Mouse (Mus musculus) heart, embryonic 13.5 days (tissue): Measurements from ENCODE around the gene Clrn3. TPM values are rescaled to one million over a fixed set of nuclear protein-coding genes. Genes with fewer than 3 reads are reported as not detected.
"Not testable (repeated sequence)": the region's sequence is repeated elsewhere in the genome, so short reads cannot be mapped to it uniquely, and the experiment has no call there.

Source experiments
- ATAC-seq: fragments of 200-750 bp; cut with Nextera tagmentation; 2 replicates; pipeline ENCODE4 v1.8.0; 2017; ENCODE audit warnings: moderate TSS enrichment; ENCODE audit not compliant: insufficient number of reproducible peaks, low FRiP score, low TSS enrichment; ENCODE audit errors: extremely low read depth
- H3K27ac ChIP-seq: fragments of 300-500 bp; sonication (generic); replicated peaks from 2 replicates; pipeline ENCODE4 v1.5.1; 2015; ENCODE audit warnings: moderate library complexity, mild to moderate bottlenecking, inconsistent platforms
- H3K27me3 ChIP-seq: fragments of 300-500 bp; sonication (generic); replicated peaks from 2 replicates; pipeline ENCODE4 v1.6.1; 2015; ENCODE audit warnings: mild to moderate bottlenecking, inconsistent platforms
- H3K36me3 ChIP-seq: fragments of 300-500 bp; sonication (generic); 2 replicates; pipeline ENCODE4 v1.6.1; 2015; ENCODE audit warnings: mild to moderate bottlenecking, inconsistent platforms
- H3K4me1 ChIP-seq: fragments of 300-500 bp; sonication (generic); 2 replicates; pipeline ENCODE4 v1.6.1; 2015; ENCODE audit warnings: inconsistent platforms
- H3K4me2 ChIP-seq: fragments of 300-500 bp; sonication (generic); 2 replicates; pipeline ENCODE4 v1.6.1; 2015; ENCODE audit warnings: inconsistent platforms, mild to moderate bottlenecking, moderate library complexity
- H3K4me3 ChIP-seq: fragments of 300-500 bp; sonication (generic); 2 replicates; pipeline ENCODE4 v1.5.1; 2015; ENCODE audit warnings: moderate library complexity, mild to moderate bottlenecking, inconsistent platforms
- H3K9ac ChIP-seq: fragments of 300-500 bp; sonication (generic); 2 replicates; pipeline ENCODE4 v1.6.1; 2015; ENCODE audit warnings: inconsistent platforms, mild to moderate bottlenecking, moderate library complexity
- H3K9me3 ChIP-seq: fragments of 300-500 bp; sonication (generic); 2 replicates; pipeline ENCODE4 v1.6.1; 2016; ENCODE audit warnings: inconsistent platforms
- WGBS: fragments of 180-500 bp; shearing (Covaris S2); methylation state at CpG from one replicate; pipeline ENCODE4 v1.1.7; 2015; ENCODE audit warnings: mixed read lengths; 5-methylcytosine and 5-hydroxymethylcytosine counted together
- polyA plus RNA-seq: library from polyadenylated mRNA; unstranded; fragments of >200 nt; fragmentation: Nextera tagmentation; extraction: Ambion mirVana; gene quantifications from 2 replicates; pipeline ENCODE4 v1.2.1, GENCODE M21; 2015

The Clrn3 gene
- polyA plus RNA-seq = not detected in 2 replicates

GRCm38 (mm10) chr7:135528515-135528914 lies at the start of gene Clrn3:
Gene Clrn3 (minus strand): TSS chr7:135528654.
- no peaks in the 10 kb centered on the region for H3K36me3 ChIP-seq
- H3K27ac ChIP-seq = no peak within 1 kb of the TSS
- H3K4me1 ChIP-seq = peaks cover 4% of the 10 kb centered on the region; the same call in 1 of the 2 replicates
- 78% methylated on average over 7 of the region's 7 CpGs for WGBS
- H3K9me3 ChIP-seq = no peaks in the 10 kb centered on the region
- H3K4me3 ChIP-seq = no peak within 1 kb of the TSS
- H3K9ac ChIP-seq = no peak within 1 kb of the TSS
- ATAC-seq = no peak
- H3K27me3 ChIP-seq = no peaks in the 10 kb centered on the region
- no peak within 1 kb of the TSS for H3K4me2 ChIP-seq

- H3K36me3 ChIP-seq = no peaks in the 10 kb centered on the region
- ATAC-seq = no peak
- H3K9me3 ChIP-seq = no peaks in the 10 kb centered on the region
- WGBS = 75% methylated on average over 3 of the region's 3 CpGs
- no peak overlapping the region for H3K4me2 ChIP-seq
- no peaks in the 10 kb centered on the region for H3K4me1 ChIP-seq
- no peak overlapping the region for H3K4me3 ChIP-seq
- H3K27ac ChIP-seq = no peak overlapping the region
- H3K9ac ChIP-seq = no peak overlapping the region
- H3K27me3 ChIP-seq = peaks cover 2% of the 10 kb centered on the region
These were observed 47.9 kb upstream of the Clrn3 start for GRCm38 (mm10) chr7:135576329-135576728.

- ATAC-seq, H3K27ac ChIP-seq, H3K27me3 ChIP-seq, H3K9ac ChIP-seq, H3K4me1 ChIP-seq, H3K36me3 ChIP-seq, H3K4me2 ChIP-seq, H3K4me3 ChIP-seq, H3K9me3 ChIP-seq: not testable (repeated sequence)
- WGBS = 50% methylated on average over 7 of the region's 7 CpGs
These were observed 47.0 kb upstream of the Clrn3 start for GRCm38 (mm10) chr7:135575319-135576069.

- no peaks in the 10 kb centered on the region for H3K27me3 ChIP-seq
- H3K9me3 ChIP-seq = no peaks in the 10 kb centered on the region
- H3K4me2 ChIP-seq = no peak overlapping the region
- WGBS = 63% methylated on average over 10 of the region's 10 CpGs
- no peak overlapping the region for H3K27ac ChIP-seq
- H3K36me3 ChIP-seq = no peaks in the 10 kb centered on the region
- no peak for ATAC-seq
- H3K9ac ChIP-seq = no peak overlapping the region
- no peak overlapping the region for H3K4me3 ChIP-seq
- H3K4me1 ChIP-seq = no peaks in the 10 kb centered on the region
These were observed 43.6 kb upstream of the Clrn3 start for GRCm38 (mm10) chr7:135571951-135572559.

- no peaks in the 10 kb centered on the region for H3K27me3 ChIP-seq
- ATAC-seq = no peak
- H3K9ac ChIP-seq = no peak overlapping the region
- H3K9me3 ChIP-seq = no peaks in the 10 kb centered on the region
- no peak overlapping the region for H3K4me3 ChIP-seq
- H3K4me2 ChIP-seq = no peak overlapping the region
- no peaks in the 10 kb centered on the region for H3K36me3 ChIP-seq
- H3K27ac ChIP-seq = no peak overlapping the region
- no peaks in the 10 kb centered on the region for H3K4me1 ChIP-seq
These were observed 42.9 kb upstream of the Clrn3 start for GRCm38 (mm10) chr7:135571392-135571791.

- no peaks in the 10 kb centered on the region for H3K27me3 ChIP-seq
- ATAC-seq = no peak
- no peaks in the 10 kb centered on the region for H3K36me3 ChIP-seq
- H3K4me2 ChIP-seq = no peak overlapping the region
- H3K4me1 ChIP-seq = no peaks in the 10 kb centered on the region
- no peak overlapping the region for H3K9ac ChIP-seq
- no peak overlapping the region for H3K4me3 ChIP-seq
- no peak overlapping the region for H3K27ac ChIP-seq
- 55% methylated on average over 2 of the region's 2 CpGs for WGBS
- H3K9me3 ChIP-seq = no peaks in the 10 kb centered on the region
These were observed 40.1 kb upstream of the Clrn3 start for GRCm38 (mm10) chr7:135568550-135568949.

- Histone ChIP-seq H3K27ac (no peak overlapping the region), H3K9me3 (no peaks in the 10 kb centered on the region), H3K36me3 (no peaks in the 10 kb centered on the region), H3K4me1 (no peaks in the 10 kb centered on the region), H3K27me3 (no peaks in the 10 kb centered on the region), H3K9ac (no peak overlapping the region), H3K4me2 (no peak overlapping the region), H3K4me3 (no peak overlapping the region)
- 48% methylated on average over 1 of the region's 1 CpGs for WGBS
- ATAC-seq = no peak
These were observed 39.1 kb upstream of the Clrn3 start for GRCm38 (mm10) chr7:135567582-135567981.

GRCm38 (mm10) chr7:135566013-135566412 lies 37.6 kb upstream of the Clrn3 start:
- Histone ChIP-seq H3K9ac (no peak overlapping the region), H3K4me3 (no peak overlapping the region), H3K4me1 (no peaks in the 10 kb centered on the region), H3K36me3 (no peaks in the 10 kb centered on the region), H3K27me3 (no peaks in the 10 kb centered on the region), H3K27ac (no peak overlapping the region), H3K9me3 (no peaks in the 10 kb centered on the region), H3K4me2 (no peak overlapping the region)
- no peak for ATAC-seq
- WGBS = 69% methylated on average over 5 of the region's 5 CpGs

- Histone ChIP-seq H3K4me2 (no peak overlapping the region), H3K4me1 (no peaks in the 10 kb centered on the region), H3K9me3 (no peaks in the 10 kb centered on the region), H3K27me3 (no peaks in the 10 kb centered on the region), H3K27ac (no peak overlapping the region), H3K9ac (no peak overlapping the region), H3K36me3 (no peaks in the 10 kb centered on the region), H3K4me3 (no peak overlapping the region)
- 85% methylated on average over 8 of the region's 8 CpGs for WGBS
- ATAC-seq = no peak
These were observed 35.6 kb upstream of the Clrn3 start for GRCm38 (mm10) chr7:135564022-135564421.

- Histone ChIP-seq H3K4me3 (no peak overlapping the region), H3K9ac (no peak overlapping the region), H3K36me3 (no peaks in the 10 kb centered on the region), H3K27ac (no peak overlapping the region), H3K9me3 (no peaks in the 10 kb centered on the region), H3K27me3 (peaks cover under 1% of the 10 kb centered on the region; the same call in 1 of the 2 replicates), H3K4me1 (no peaks in the 10 kb centered on the region), H3K4me2 (no peak overlapping the region)
- no peak for ATAC-seq
- WGBS = 44% methylated on average over 1 of the region's 1 CpGs
These were observed 31.8 kb upstream of the Clrn3 start for GRCm38 (mm10) chr7:135560280-135560679.

GRCm38 (mm10) chr7:135556663-135557402 lies 28.4 kb upstream of the Clrn3 start:
- no peak overlapping the region for H3K9ac ChIP-seq
- no peak overlapping the region for H3K27ac ChIP-seq
- no peaks in the 10 kb centered on the region for H3K9me3 ChIP-seq
- H3K4me2 ChIP-seq = no peak overlapping the region
- peaks cover 12% of the 10 kb centered on the region; the same call in 1 of the 2 replicates for H3K27me3 ChIP-seq
- no peak overlapping the region for H3K4me3 ChIP-seq
- ATAC-seq = no peak
- H3K36me3 ChIP-seq = no peaks in the 10 kb centered on the region
- peaks cover 1% of the 10 kb centered on the region for H3K4me1 ChIP-seq
- 58% methylated on average over 3 of the region's 3 CpGs for WGBS
